Mouse (Mus musculus) T-helper 17 cell (primary cell): Measurements from ENCODE around the gene Lmtk3.

Source experiments
- in situ Hi-C, 2 experiments: fragments of 300-600 bp; cut with MboI, MseI; formaldehyde crosslinking; loops; 1 replicate in 1 of 2; 2 replicates in 1 of 2; pipeline ENCODE4 v1.15.1; 2025; ENCODE audit warnings: high pct_unique_total_duplicates in 2 of 2

Gene Lmtk3

GRCm38 (mm10) chr7:45853089-45853488, 69.6 kb downstream of the Lmtk3 start:
- in situ Hi-C loops: no loop called here
